Mouse (Mus musculus) testis, adult 2 months (tissue): Measurements from ENCODE around the gene Nid1. TPM values are rescaled to one million over a fixed set of nuclear protein-coding genes. Genes with fewer than 3 reads are reported as not detected.
"Not testable (repeated sequence)": the region's sequence is repeated elsewhere in the genome, so short reads cannot be mapped to it uniquely, and the experiment has no call there.

Experiments
- H3K27ac ChIP-seq: fragments of 200-500 bp; 2 replicates; pipeline ENCODE4 v1.5.1; 2012; ENCODE audit warnings: low read depth, low read length; ENCODE audit not compliant: control insufficient read depth, insufficient read depth
- H3K27me3 ChIP-seq: fragments of 200-500 bp; 2 replicates; pipeline ENCODE4 v1.6.1; 2012; ENCODE audit warnings: mild to moderate bottlenecking, low read length, moderate library complexity; ENCODE audit not compliant: control insufficient read depth, insufficient read depth
- H3K36me3 ChIP-seq: fragments of 200-500 bp; 2 replicates; pipeline ENCODE4 v1.6.1; 2012; ENCODE audit warnings: mild to moderate bottlenecking, low read length; ENCODE audit not compliant: control insufficient read depth, insufficient read depth
- H3K4me1 ChIP-seq: fragments of 200-500 bp; 2 replicates; pipeline ENCODE4 v1.6.1; 2012; ENCODE audit warnings: low read length; ENCODE audit not compliant: control insufficient read depth, insufficient read depth
- H3K4me3 ChIP-seq: fragments of 200-500 bp; 2 replicates; pipeline ENCODE4 v1.5.1; 2012; ENCODE audit warnings: low read depth, mild to moderate bottlenecking, low read length, moderate library complexity, mixed read lengths; ENCODE audit not compliant: control insufficient read depth
- CTCF ChIP-seq: fragments of 200-500 bp; IDR thresholded peaks from 2 replicates; pipeline ENCODE4 v1.5.1; 2012; ENCODE audit warnings: low read depth, mild to moderate bottlenecking, inconsistent platforms, low read length, moderate library complexity; ENCODE audit not compliant: control insufficient read depth, insufficient read depth, insufficient replicate concordance
- POLR2A ChIP-seq: fragments of 200-500 bp; IDR thresholded peaks from 2 replicates; pipeline ENCODE4 v1.6.1; 2012; ENCODE audit warnings: low read depth, mild to moderate bottlenecking, inconsistent platforms, low read length, moderate library complexity; ENCODE audit not compliant: control insufficient read depth
- polyA plus RNA-seq: library from polyadenylated mRNA; depleted of rRNA; stranded (reverse); fragments of >200 nt; gene quantifications from 2 replicates; pipeline ENCODE4 v1.2.3, GENCODE M21; 2012

Gene Nid1
- polyA plus RNA-seq, 1 experiment, result 16.3 TPM

- no peaks in the 10 kb centered on the region for H3K4me1 ChIP-seq
- H3K27ac ChIP-seq, result no peak overlapping the region
- no peaks in the 10 kb centered on the region for H3K27me3 ChIP-seq
- TF ChIP-seq POLR2A (no peak), CTCF (no peak)
- no peak overlapping the region for H3K4me3 ChIP-seq
- H3K36me3 ChIP-seq, result no peaks in the 10 kb centered on the region
Observed at GRCm38 (mm10) chr13:13468513-13468912, 31.2 kb downstream of the Nid1 start.

GRCm38 (mm10) chr13:13471334-13471757 is 34.0 kb downstream of the Nid1 start:
- no peak for TF ChIP-seq CTCF
- TF ChIP-seq POLR2A, result no peak
- Histone ChIP-seq H3K27me3 (no peaks in the 10 kb centered on the region), H3K4me1 (no peaks in the 10 kb centered on the region), H3K4me3 (no peak overlapping the region), H3K36me3 (no peaks in the 10 kb centered on the region), H3K27ac (no peak overlapping the region)

GRCm38 (mm10) chr13:13474464-13474863 is 37.1 kb downstream of the Nid1 start:
- not testable (repeated sequence) for H3K4me3 ChIP-seq, H3K27me3 ChIP-seq, H3K4me1 ChIP-seq, H3K36me3 ChIP-seq, H3K27ac ChIP-seq

- TF ChIP-seq POLR2A, result no peak
- no peak for TF ChIP-seq CTCF
- no peaks in the 10 kb centered on the region for H3K4me1 ChIP-seq
- no peaks in the 10 kb centered on the region for H3K27me3 ChIP-seq
- no peaks in the 10 kb centered on the region for H3K36me3 ChIP-seq
- no peak overlapping the region for H3K4me3 ChIP-seq
- H3K27ac ChIP-seq, result no peak overlapping the region
Observed at GRCm38 (mm10) chr13:13474991-13475390, 37.6 kb downstream of the Nid1 start.

- Histone ChIP-seq H3K27me3 (no peaks in the 10 kb centered on the region), H3K27ac (no peak overlapping the region), H3K36me3 (no peaks in the 10 kb centered on the region), H3K4me1 (no peaks in the 10 kb centered on the region), H3K4me3 (no peak overlapping the region)
- no peak for TF ChIP-seq CTCF
- TF ChIP-seq POLR2A, result no peak
Observed at GRCm38 (mm10) chr13:13476568-13476967, 39.2 kb downstream of the Nid1 start.

- TF ChIP-seq CTCF (no peak), POLR2A (no peak)
- Histone ChIP-seq H3K4me1 (no peaks in the 10 kb centered on the region; the same call in 1 of the 2 replicates), H3K4me3 (no peak overlapping the region), H3K27me3 (no peaks in the 10 kb centered on the region), H3K36me3 (no peaks in the 10 kb centered on the region), H3K27ac (no peak overlapping the region)
Observed at GRCm38 (mm10) chr13:13477046-13477445, 39.7 kb downstream of the Nid1 start.

GRCm38 (mm10) chr13:13479986-13480385 is 42.6 kb downstream of the Nid1 start:
- H3K4me1 ChIP-seq, result no peaks in the 10 kb centered on the region; the same call in 1 of the 2 replicates

GRCm38 (mm10) chr13:13481033-13481432 is 43.7 kb downstream of the Nid1 start:
- H3K27ac ChIP-seq, result no peak overlapping the region
- no peak overlapping the region for H3K4me3 ChIP-seq
- H3K27me3 ChIP-seq, result no peaks in the 10 kb centered on the region
- H3K36me3 ChIP-seq, result no peaks in the 10 kb centered on the region
- no peaks in the 10 kb centered on the region; the same call in 1 of the 2 replicates for H3K4me1 ChIP-seq
- TF ChIP-seq CTCF, result no peak
- no peak for TF ChIP-seq POLR2A

More at GRCm38 (mm10) chr13:13479986-13480385, 42.6 kb downstream of the Nid1 start:
- Histone ChIP-seq H3K36me3 (no peaks in the 10 kb centered on the region), H3K4me3 (no peak overlapping the region), H3K27me3 (no peaks in the 10 kb centered on the region), H3K27ac (no peak overlapping the region)
- TF ChIP-seq CTCF, result no peak
- no peak for TF ChIP-seq POLR2A
